Mouse (Mus musculus): ENCODE measurements around the gene Sgms2. TPM values are rescaled to one million over a fixed set of nuclear protein-coding genes. Genes with fewer than 3 reads are reported as not detected.

Gene Sgms2
- total and polyA plus RNA-seq, 3 experiments = not detected

- Histone ChIP-seq H3K36me3 (replicated peaks in 1 of 2; ENCODE audit: control insufficient read depth in 1 of 2, insufficient read depth in 1 of 2, low read length in 1 of 2) (no peaks in the 10 kb centered on the region), H3K27me3 (replicated peaks) (no peaks in the 10 kb centered on the region), H3K4me3 (replicated peaks in 1 of 3; ENCODE audit: low read depth in 2 of 3, low read length in 2 of 3, poor library complexity in 1 of 3) (peak overlapping the region in 2 of 3 experiments; percentile 13 to 34), H3K79me2 (replicated peaks; ENCODE audit: control insufficient read depth, extremely low read depth, insufficient read depth, poor library complexity, severe bottlenecking) (no peaks in the 10 kb centered on the region), H3K27ac (ENCODE audit: insufficient read depth, low read depth) (peak overlapping the region; percentile 90), H3K4me2 (ENCODE audit: insufficient read depth, low read depth, poor library complexity, severe bottlenecking) (peak overlapping the region; percentile 2; the same call in 1 of the 2 replicates), H3K9ac (ENCODE audit: insufficient read depth, low read depth) (no peak overlapping the region), H3K4me1 (ENCODE audit: control insufficient read depth in 1 of 2, insufficient read depth in 2 of 2) (peaks cover 24 to 55% of the 10 kb centered on the region in 2 experiments), H3K9me3 (replicated peaks; ENCODE audit: low read length) (no peaks in the 10 kb centered on the region)
- TF ChIP-seq PAX5 (IDR thresholded peaks at IDR 0.05; ENCODE audit: low read length) (no peak), RAD21 (IDR thresholded peaks at IDR 0.05; ENCODE audit: low read depth, low read length) (no peak), NRF1 (IDR thresholded peaks at IDR 0.05; ENCODE audit: low read depth, low read length) (no peak), BHLHE40 (IDR thresholded peaks at IDR 0.05; ENCODE audit: low read depth, low read length) (peak; percentile 40), MEF2A (IDR thresholded peaks at IDR 0.05; ENCODE audit: borderline replicate concordance, low read depth, low read length) (peak; percentile 5; the same call in 1 of the 2 replicates), MYC (IDR thresholded peaks at IDR 0.05; ENCODE audit: low read depth, low read length) (no peak), IRF4 (IDR thresholded peaks at IDR 0.05; ENCODE audit: low read depth, low read length) (peak; percentile 17; the same call in 1 of the 2 replicates), GABPA (IDR thresholded peaks at IDR 0.05; ENCODE audit: insufficient replicate concordance, low read depth, low read length) (no peak), CTCF (conservative IDR thresholded peaks at IDR 0.05 in 1 of 2, IDR thresholded peaks at IDR 0.05 in 1 of 2; ENCODE audit: low read depth in 2 of 2, low read length in 2 of 2) (no peak), EP300 (IDR thresholded peaks at IDR 0.05; ENCODE audit: low read length) (peak; percentile 62), ZKSCAN1 (IDR thresholded peaks at IDR 0.05; ENCODE audit: borderline replicate concordance, low read depth, low read length) (no peak), ZC3H11A (IDR thresholded peaks at IDR 0.05; ENCODE audit: low read depth, low read length) (no peak), ZNF384 (IDR thresholded peaks at IDR 0.05; ENCODE audit: low read depth, low read length) (no peak), MAFK (IDR thresholded peaks at IDR 0.05; ENCODE audit: insufficient replicate concordance, low read length) (no peak), UBTF (IDR thresholded peaks at IDR 0.05; ENCODE audit: low read depth, low read length) (no peak), E2F4 (IDR thresholded peaks at IDR 0.05; ENCODE audit: insufficient replicate concordance, low read depth, low read length) (no peak), ETS1 (conservative IDR thresholded peaks at IDR 0.05; ENCODE audit: low read depth, low read length) (peak; percentile 70), MAX (IDR thresholded peaks at IDR 0.05; ENCODE audit: low read length) (no peak), TCF12 (IDR thresholded peaks at IDR 0.05; ENCODE audit: low read depth, low read length) (peak; percentile 52; the same call in 1 of the 2 replicates), ELF1 (IDR thresholded peaks at IDR 0.05; ENCODE audit: low read depth, low read length) (no peak), KAT2A (IDR thresholded peaks at IDR 0.05; ENCODE audit: insufficient replicate concordance, low read length) (no peak), JUND (conservative IDR thresholded peaks at IDR 0.05; ENCODE audit: low read depth, low read length) (no peak), RCOR1 (conservative IDR thresholded peaks at IDR 0.05; ENCODE audit: low read depth, low read length) (no peak), MXI1 (IDR thresholded peaks at IDR 0.05; ENCODE audit: low read depth, low read length) (no peak), ZMIZ1 (IDR thresholded peaks at IDR 0.05; ENCODE audit: low read depth, low read length) (no peak), MAZ (IDR thresholded peaks at IDR 0.05; ENCODE audit: low read depth, low read length) (no peak), USF1 (IDR thresholded peaks at IDR 0.05; ENCODE audit: low read depth, low read length) (no peak), SIN3A (IDR thresholded peaks at IDR 0.05; ENCODE audit: low read length) (no peak), TBP (conservative IDR thresholded peaks at IDR 0.05; ENCODE audit: low read depth, low read length) (no peak), JUN (IDR thresholded peaks at IDR 0.05; ENCODE audit: insufficient read depth, low read depth, low read length) (no peak), POLR2A (IDR thresholded peaks at IDR 0.05; ENCODE audit: low read depth, low read length) (no peak)
- dilution Hi-C loops (cut with MboI; ENCODE audit: extremely low pct_ligation_motif_present, extremely low pct_unique_long_range_greater_than_20kb, low sequenced_read_pairs) (no loop called here), in situ Hi-C loops (cut with MboI; ENCODE audit: low pct_ligation_motif_present, low pct_unique_long_range_greater_than_20kb, low sequenced_read_pairs) (no loop called here)
- peak; percentile 65 for DNase-seq (ENCODE audit: extremely low read depth)
Measured at GRCm38 (mm10) chr3:131295513-131296200, 195.6 kb downstream of the Sgms2 start.

Data from CH12.LX (cell line).